Mouse (Mus musculus): ENCODE measurements at regions not wholly inside any gene's neighbourhood (a gene's known extent, or its start where the extent isn't known, plus 50 kb on each side); places are given as distances from the start of the nearest gene placed in this dataset.

DNA sequence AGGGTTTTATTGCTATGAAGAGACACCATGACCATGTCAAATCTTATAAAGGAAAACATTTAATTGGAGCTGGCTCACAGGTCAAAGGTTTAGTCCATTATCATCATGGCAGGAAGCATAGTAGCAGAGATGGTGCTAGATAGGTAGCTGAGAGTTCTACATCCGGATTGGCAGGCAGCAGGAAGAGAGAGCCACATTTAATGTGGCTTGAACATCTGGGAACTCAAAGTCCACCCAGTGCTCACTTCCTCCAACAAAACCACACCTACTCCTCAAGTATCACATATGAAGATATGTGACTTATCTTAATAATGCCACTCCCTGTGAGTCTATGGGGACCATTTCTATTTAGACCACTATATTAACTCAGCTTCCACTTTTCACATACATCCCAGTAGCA, 93.2 kb upstream of the Fbxo33 start:
- no peak for DNase-seq (ENCODE audit: low read depth, low spot score)

GRCm38 (mm10) chr12:59307958-59308357, 88.4 kb upstream of the Fbxo33 start:
- no peak for DNase-seq (ENCODE audit: low read depth, low spot score)

GRCm38 (mm10) chr12:59304522-59304921, 85.0 kb upstream of the Fbxo33 start:
- peak; percentile 4 for DNase-seq (ENCODE audit: low read depth, low spot score)

Measured in R1 (cell line).